Mouse (Mus musculus): Measurements from ENCODE around the gene Foxp3.

GRCm38 (mm10) chrX:7574087-7574884, 842 bp downstream of the Foxp3 start, which contains the start of gene Ppp1r3f:
- TF ChIP-seq CTCF (IDR thresholded peaks at IDR 0.05; ENCODE audit: insufficient read depth, low read depth, low read length) (no peak), POLR2A (IDR thresholded peaks at IDR 0.05; ENCODE audit: insufficient read depth, low read depth, low read length) (peak; percentile 52)
